Mouse (Mus musculus) lung, postnatal 4 days (tissue): ENCODE measurements at regions not wholly inside any gene's neighbourhood (a gene's known extent, or its start where the extent isn't known, plus 50 kb on each side); places are given as distances from the start of the nearest gene placed in this dataset.
"Not testable (repeated sequence)": the region's sequence is repeated elsewhere in the genome, so short reads cannot be mapped to it uniquely, and the experiment has no call there.

Source experiments
- DNase-seq, 2 experiments: peaks; one replicate each; pipeline ENCODE4 v3.0.0; 2021

- DNase-seq: no peak
These were observed 240.4 kb downstream of the Mef2c start for GRCm38 (mm10) chr13:83744110-83744752.

- DNase-seq: peak; percentile 7 to 43
These were observed 241.2 kb downstream of the Mef2c start for GRCm38 (mm10) chr13:83744981-83745555.

GRCm38 (mm10) chr13:83745961-83746360 lies 242.1 kb downstream of the Mef2c start:
- no peak for DNase-seq

- DNase-seq: no peak
These were observed 243.8 kb downstream of the Mef2c start for GRCm38 (mm10) chr13:83747671-83748070.

DNA sequence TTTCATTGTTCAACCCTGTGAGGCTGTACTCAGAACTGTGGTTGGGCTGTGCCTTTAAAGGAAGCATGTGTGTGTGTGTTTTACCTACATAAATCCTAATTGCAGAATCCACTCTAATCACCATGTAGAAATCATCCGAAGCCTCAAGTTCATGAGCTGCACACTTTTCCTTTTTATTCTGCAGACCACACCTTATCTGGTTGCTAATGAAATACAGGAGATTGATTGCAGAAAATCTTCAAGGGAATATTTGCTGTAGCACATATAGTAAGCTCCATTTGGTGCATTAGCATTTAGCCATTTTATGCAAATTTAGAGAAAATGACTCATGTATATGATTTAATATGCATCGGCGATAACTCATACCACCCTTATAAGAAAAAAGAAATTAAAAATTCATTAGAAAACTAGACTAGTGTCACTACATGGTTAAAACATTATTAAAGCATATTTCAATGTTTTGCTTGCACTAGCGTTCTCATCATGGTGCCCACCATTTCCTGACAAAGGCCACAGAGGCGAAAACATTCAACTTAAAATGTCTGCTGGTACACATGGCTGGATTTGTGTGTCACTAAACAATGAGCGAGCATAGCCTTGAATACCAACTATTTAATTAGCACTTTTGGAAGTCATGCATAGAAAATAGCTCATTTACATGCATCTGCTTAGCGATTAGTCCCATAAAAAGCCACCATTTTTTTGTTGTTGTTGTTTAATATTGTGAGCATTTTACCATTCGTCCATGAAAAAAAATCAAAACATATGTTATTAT lies 245.7 kb downstream of the Mef2c start:
- no peak for DNase-seq

DNA sequence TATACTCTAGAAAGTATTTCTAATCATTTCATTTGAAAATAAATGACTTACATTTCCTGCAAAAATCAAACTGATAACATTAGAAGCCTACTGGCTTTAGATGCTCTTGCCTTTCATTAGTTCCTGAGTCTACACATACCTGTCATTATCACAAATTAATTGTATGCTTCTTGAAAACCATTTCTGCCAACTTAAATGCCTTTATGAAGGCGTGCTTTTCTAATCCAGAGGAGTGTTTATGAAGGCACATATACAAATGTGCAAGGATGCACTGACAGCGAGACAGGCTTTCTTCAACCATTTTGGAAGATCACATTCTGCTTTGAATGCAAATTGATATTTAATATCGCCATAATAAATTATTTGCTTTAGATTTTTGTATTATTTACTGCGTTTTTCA lies 246.6 kb downstream of the Mef2c start:
- DNase-seq: no peak

- no peak for DNase-seq
These were observed 256.7 kb downstream of the Mef2c start for GRCm38 (mm10) chr13:83760387-83761170.

DNA sequence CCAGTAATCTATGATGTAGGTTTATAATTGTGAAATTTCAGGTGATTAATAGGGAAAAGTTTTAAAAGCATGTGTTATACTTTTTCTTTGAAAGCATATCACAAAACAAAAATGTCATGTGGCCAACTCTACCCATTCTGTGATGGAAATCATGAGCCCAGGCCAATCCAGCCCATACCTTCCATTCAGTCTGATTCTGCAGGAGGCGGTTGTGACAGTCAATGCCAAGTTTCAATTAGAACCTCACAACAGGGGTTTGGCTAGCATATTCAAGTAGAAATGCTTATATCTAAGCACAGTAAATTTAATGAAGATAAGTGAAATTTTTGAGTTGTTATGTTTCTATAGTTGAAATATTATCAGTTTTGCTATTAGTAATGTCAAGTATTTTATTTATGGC lies 258.6 kb downstream of the Mef2c start:
- no peak for DNase-seq

DNA sequence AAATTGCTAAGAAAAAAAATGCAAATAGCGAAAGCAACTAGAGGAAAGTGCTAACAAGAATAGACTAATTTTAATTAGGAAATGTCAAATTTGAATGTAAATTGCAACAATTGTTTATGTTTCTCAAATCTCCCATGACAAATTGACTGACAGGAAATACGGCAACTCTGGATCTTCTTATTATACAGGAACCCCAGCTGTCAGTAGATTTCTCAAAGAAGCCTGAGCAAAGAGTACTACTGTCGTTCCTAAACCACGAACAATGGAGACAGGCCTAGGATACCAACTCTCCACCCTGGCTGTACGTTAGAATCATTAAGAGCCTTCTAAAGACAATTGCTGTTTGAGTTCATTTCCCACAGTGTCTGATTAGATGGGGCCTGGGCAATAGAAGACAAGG lies 259.5 kb downstream of the Mef2c start:
- not testable (repeated sequence) for DNase-seq

DNA sequence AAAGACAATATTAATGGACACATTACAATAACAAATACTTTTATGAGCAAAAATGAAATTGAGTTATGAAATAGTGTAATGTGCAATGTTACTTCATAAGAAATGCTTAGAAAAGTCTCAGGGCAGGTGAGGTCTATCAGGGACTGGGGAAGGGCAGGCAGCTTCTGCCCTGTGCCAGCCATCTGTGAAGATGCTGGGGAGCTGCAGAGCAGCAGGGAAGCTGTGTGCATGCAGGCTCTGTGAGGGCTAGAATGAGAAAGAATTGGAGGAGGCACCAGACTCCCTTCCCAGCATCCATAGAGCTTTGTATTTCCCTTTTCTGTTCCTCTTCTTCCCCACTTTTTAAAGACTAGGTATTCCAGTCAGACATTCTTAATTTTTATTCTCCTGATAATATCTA lies 281.8 kb downstream of the Mef2c start:
- no peak for DNase-seq

DNA sequence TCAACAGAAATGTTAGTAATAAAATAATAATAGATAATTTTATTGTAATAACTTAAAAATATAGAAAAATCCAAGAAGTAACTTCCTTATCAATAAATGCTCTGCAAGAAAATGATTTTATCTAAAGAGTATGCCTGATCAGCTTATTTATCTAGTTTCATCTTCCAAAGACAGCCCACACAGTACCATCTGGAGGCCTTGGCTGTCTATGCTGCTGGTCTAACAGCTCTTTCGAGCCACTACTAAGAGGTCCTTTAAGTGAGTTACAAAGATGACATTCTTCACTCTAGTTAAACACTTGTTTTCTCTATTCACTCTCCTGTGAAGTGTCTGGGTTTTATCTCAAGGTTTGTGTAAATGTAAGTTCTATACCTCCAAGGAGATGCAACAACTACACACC lies 305.7 kb downstream of the Mef2c start:
- DNase-seq: no peak

- DNase-seq: no peak
These were observed 316.5 kb downstream of the Mef2c start for GRCm38 (mm10) chr13:83820291-83820690.

GRCm38 (mm10) chr13:83820721-83821120 lies 316.9 kb downstream of the Mef2c start:
- DNase-seq: no peak

DNA sequence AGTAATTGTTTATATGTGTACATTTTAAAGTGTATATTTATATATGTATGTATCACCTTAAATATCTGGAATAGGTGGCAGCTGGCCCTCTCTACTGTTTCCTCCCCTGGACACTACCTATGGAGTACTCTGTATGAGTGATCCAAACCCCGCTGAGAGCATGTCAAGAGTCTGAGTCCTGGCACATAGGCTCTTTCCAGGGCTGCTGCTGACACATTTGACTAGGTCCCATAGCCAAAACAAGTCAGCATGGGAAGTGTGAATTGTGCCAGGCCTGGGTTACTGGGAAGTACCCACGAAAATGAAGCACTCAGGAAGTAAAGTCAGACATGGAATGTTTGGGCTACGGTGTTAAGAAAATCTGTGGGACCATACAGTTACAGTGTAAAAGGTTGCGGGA lies 321.1 kb downstream of the Mef2c start:
- DNase-seq: no peak

DNA sequence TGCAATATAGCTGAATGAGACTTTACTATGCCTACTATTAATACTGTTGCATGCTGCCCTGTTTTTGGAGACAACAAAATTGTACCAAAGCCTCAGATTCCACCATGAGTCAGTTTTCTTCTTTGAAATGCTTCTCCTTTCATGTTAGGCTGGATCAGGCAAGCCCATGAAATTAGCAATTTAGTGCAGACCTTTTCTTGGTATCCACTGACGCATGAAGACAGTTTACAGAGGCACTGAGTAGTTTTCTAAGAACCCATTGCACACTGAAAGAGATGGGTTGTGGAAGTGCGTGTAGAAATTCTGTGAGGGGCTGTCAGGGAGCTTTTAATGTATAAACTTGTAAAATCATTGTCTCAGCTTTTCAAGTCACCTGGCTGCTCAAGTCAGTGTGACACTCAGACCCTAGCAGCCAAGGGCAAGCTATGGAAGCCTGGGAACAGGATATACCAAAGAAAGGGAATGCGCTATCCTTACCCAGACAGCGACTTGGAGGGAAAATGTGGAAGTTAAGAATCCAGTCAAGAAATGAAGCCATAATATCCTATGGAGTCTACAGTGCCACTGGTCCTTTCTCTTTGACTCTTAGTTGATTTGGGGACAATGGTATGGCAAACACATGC lies 323.1 kb downstream of the Mef2c start:
- DNase-seq: no peak

DNA sequence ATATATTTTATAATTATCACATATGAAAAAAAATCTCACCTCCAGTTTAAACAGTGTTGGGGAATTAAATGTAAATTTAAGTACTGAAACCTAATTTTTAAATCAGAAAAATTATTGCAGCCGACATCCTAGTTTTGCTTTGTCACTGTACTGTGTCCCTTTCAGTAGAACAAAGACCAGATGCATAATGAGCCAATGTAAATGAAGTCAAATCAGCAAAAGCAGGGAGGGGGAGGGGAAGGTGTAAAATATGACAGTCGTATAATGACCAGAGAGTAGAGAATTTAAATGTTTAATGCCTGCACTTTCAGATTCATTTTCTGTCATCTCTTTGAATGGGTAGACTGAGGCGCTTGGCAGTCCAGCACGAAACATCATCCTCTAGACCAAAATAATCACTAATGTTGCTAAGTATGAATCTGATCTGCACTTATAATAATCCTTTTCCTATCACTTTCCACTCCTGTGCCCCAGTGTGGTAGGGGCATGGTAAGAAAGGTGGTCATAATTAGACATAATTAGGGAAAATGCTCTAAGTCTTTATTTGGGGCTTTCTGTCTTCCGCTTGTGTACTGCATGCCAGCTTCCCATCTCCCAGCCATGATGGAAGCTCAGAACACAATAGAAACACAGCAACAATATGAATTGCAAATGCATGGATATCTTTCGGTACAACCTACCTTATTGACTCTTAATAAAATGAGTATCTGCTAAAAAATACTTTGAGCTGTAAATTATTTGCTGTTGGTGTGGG lies 356.0 kb upstream of the Tmem161b start:
- no peak for DNase-seq

GRCm38 (mm10) chr13:83867211-83867610 lies 354.9 kb upstream of the Tmem161b start:
- no peak for DNase-seq

GRCm38 (mm10) chr13:83867831-83868473 lies 354.1 kb upstream of the Tmem161b start:
- DNase-seq: no peak

- DNase-seq: no peak
These were observed 353.2 kb upstream of the Tmem161b start for GRCm38 (mm10) chr13:83868922-83869321.

GRCm38 (mm10) chr13:83872143-83872819 lies 349.8 kb upstream of the Tmem161b start:
- DNase-seq: no peak

DNA sequence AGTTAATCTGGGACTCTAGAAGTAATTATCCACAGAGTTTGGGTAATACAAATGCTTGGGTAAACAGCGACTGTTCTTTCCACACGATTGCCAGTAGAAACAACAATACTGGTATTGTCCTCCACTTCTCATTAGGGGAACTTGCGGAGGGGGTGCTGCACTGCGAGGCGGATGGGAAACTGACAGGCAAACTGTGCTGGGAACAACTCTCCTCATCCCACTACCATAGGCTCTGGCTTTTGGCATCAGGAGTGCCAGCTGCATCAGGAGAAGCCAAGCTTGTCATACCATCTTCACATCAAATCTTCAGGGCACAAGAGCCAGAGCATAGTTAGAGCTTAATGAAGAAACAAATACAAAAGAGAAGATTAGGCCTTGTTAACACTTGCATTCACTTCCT lies 349.2 kb upstream of the Tmem161b start:
- DNase-seq: no peak
